Mouse (Mus musculus) CH12F3 (cell line): ENCODE measurements around the gene Exd1.

ENCODE experiments used
- in situ Hi-C: fragments of 300-500 bp; cut with MboI; formaldehyde crosslinking; loops from 2 replicates; pipeline ENCODE4 v1.14.3; 2020; ENCODE audit warnings: low sequenced_read_pairs

The Exd1 gene

GRCm38 (mm10) chr2:119547522-119548370, at the start of gene Exd1, which contains the start of gene Chp1:
Exd1 (minus strand) TSS chr2:119547627.
Chp1 (plus strand) TSS chr2:119547697.
- in situ Hi-C loops, result no loop called here

- in situ Hi-C loops, result no loop called here
Observed at GRCm38 (mm10) chr2:119596781-119597330, 49.4 kb upstream of the Exd1 start.

- in situ Hi-C loops, result no loop called here
Observed at GRCm38 (mm10) chr2:119595308-119595707, 47.9 kb upstream of the Exd1 start.

- in situ Hi-C loops, result no loop called here
Observed at GRCm38 (mm10) chr2:119594113-119594981, 46.9 kb upstream of the Exd1 start.

- in situ Hi-C loops, result no loop called here
Observed at GRCm38 (mm10) chr2:119593765-119594112, 46.3 kb upstream of the Exd1 start.

- in situ Hi-C loops, result no loop called here
Observed at GRCm38 (mm10) chr2:119591247-119591646, 43.8 kb upstream of the Exd1 start.

- in situ Hi-C loops, result loop anchor here (5.0 kb wide), 1 partner anchor 45 kb away; no protein-coding TSS in a partner anchor
Observed at GRCm38 (mm10) chr2:119587383-119587782, 40.0 kb upstream of the Exd1 start.

GRCm38 (mm10) chr2:119584282-119584681, 36.9 kb upstream of the Exd1 start:
- in situ Hi-C loops, result no loop called here

GRCm38 (mm10) chr2:119583439-119583838, 36.0 kb upstream of the Exd1 start:
- in situ Hi-C loops, result no loop called here

GRCm38 (mm10) chr2:119581571-119581970, 34.1 kb upstream of the Exd1 start:
- in situ Hi-C loops, result no loop called here

- in situ Hi-C loops, result no loop called here
Observed at GRCm38 (mm10) chr2:119572471-119572870, 25.0 kb upstream of the Exd1 start.

GRCm38 (mm10) chr2:119566182-119566855, 18.9 kb upstream of the Exd1 start:
- in situ Hi-C loops, result no loop called here

- in situ Hi-C loops, result no loop called here
Observed at GRCm38 (mm10) chr2:119565284-119565683, 17.9 kb upstream of the Exd1 start.

GRCm38 (mm10) chr2:119561794-119562193, 14.4 kb upstream of the Exd1 start:
- in situ Hi-C loops, result no loop called here

GRCm38 (mm10) chr2:119558737-119559340, 11.4 kb upstream of the Exd1 start:
- in situ Hi-C loops, result no loop called here

GRCm38 (mm10) chr2:119558039-119558438, 10.6 kb upstream of the Exd1 start:
- in situ Hi-C loops, result no loop called here

GRCm38 (mm10) chr2:119549678-119550077, 2.3 kb upstream of the Exd1 start:
- in situ Hi-C loops, result no loop called here

GRCm38 (mm10) chr2:119548691-119549090, 1.3 kb upstream of the Exd1 start:
- in situ Hi-C loops, result no loop called here

- in situ Hi-C loops, result no loop called here
Observed at GRCm38 (mm10) chr2:119548371-119548660, 889 bp upstream of the Exd1 start.

GRCm38 (mm10) chr2:119546848-119547521, 442 bp downstream of the Exd1 start:
- in situ Hi-C loops, result no loop called here
